ENCODE assay signal across 8 mouse cellular contexts in the genomic region with DNA sequence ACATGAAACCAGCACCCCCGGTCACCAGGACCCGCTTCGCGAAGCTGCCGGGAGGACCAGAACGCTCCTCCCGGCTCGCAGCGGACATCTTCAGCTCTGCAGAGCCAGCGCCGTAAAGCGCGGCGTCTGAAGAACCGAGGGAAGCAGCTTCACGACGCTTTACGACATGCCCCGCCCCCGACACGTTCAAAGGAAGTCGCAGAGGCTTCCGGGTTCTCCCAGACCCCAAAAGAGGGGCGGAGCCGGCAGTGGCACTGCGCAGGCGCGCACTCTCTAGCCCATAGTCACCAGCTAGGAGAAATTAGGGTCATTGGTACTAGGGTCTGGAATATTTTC. TPM values are rescaled to one million over a fixed set of nuclear protein-coding genes. Genes with fewer than 3 reads are reported as not detected.
A peak's percentile ranks its signal among the peaks of the same experiment; 100 is the strongest.
DNase-seq lines count a peak whose midpoint lies in the region; ATAC-seq and TF ChIP-seq lines count a peak whose summit lies in the region.

A gene (minus strand): TSS at position 114 of the 336 bp plus-strand sequence.

- TF ChIP-seq EP300 in CH12.LX (IDR thresholded peaks at IDR 0.05; ENCODE audit: low read length) = no peak

- peak; percentile 100 for DNase-seq in CH12.LX (ENCODE audit: extremely low read depth)
- peak; percentile 99 for DNase-seq in c-Kit-positive CD71-positive TER-119-negative erythroid progenitor cells, embryonic 14.5 days (ENCODE audit: low read depth)
- peak; percentile 98 for DNase-seq in forebrain, embryonic 11.5 days (ENCODE audit: low spot score)
- peak; percentile 100 for DNase-seq in kidney, postnatal 36 days
- peak; percentile 99 for DNase-seq in telencephalon, adult 2 months (ENCODE audit: low read depth, low spot score)

- peak within 1 kb of the TSS; percentile 90 for H3K9ac ChIP-seq in CH12.LX (ENCODE audit: insufficient read depth, low read depth)
- peak within 1 kb of the TSS; percentile 74 for H3K9ac ChIP-seq in forebrain, embryonic 11.5 days (ENCODE audit: low read length)
- H3K9ac ChIP-seq in heart, embryonic 16.5 days (ENCODE audit: low read length) = peak within 1 kb of the TSS; percentile 92
- H3K9ac ChIP-seq in liver, embryonic 15.5 days = peak within 1 kb of the TSS; percentile 65
- H3K9ac ChIP-seq in neural tube, embryonic 12.5 days = peak within 1 kb of the TSS; percentile 76

- dilution Hi-C loops in CH12.LX (cut with MboI; ENCODE audit: extremely low pct_ligation_motif_present, extremely low pct_unique_long_range_greater_than_20kb, low sequenced_read_pairs) = no loop called here

- peak within 1 kb of the TSS; percentile 86 to 99 (median 93) for H3K4me3 ChIP-seq in CH12.LX (replicated peaks in 1 of 3; ENCODE audit: low read depth in 2 of 3, low read length in 2 of 3, poor library complexity in 1 of 3)
- H3K4me3 ChIP-seq in forebrain, embryonic 11.5 days (ENCODE audit: low read depth, low read length) = peak within 1 kb of the TSS; percentile 61
- H3K4me3 ChIP-seq in heart, embryonic 16.5 days (ENCODE audit: low read length) = peak within 1 kb of the TSS; percentile 89
- peak within 1 kb of the TSS; percentile 76 for H3K4me3 ChIP-seq in liver, embryonic 15.5 days (replicated peaks)
- peak within 1 kb of the TSS; percentile 69 for H3K4me3 ChIP-seq in neural tube, embryonic 12.5 days

- WGBS in forebrain, embryonic 11.5 days = under 1% methylated on average over 28 of the region's 28 CpGs
- under 1% methylated on average over 28 of the region's 28 CpGs for WGBS in heart, embryonic 16.5 days
- under 1% methylated on average over 28 of the region's 28 CpGs for WGBS in liver, embryonic 15.5 days (ENCODE audit: insufficient replicate concordance)
- under 1% methylated on average over 28 of the region's 28 CpGs for WGBS in neural tube, embryonic 12.5 days

- peaks cover 13% of the 10 kb centered on the region for H3K79me2 ChIP-seq in CH12.LX (replicated peaks; ENCODE audit: control insufficient read depth, extremely low read depth, insufficient read depth, poor library complexity, severe bottlenecking)

- peaks cover 9% of the 10 kb centered on the region for H3K9me3 ChIP-seq in CH12.LX (replicated peaks; ENCODE audit: low read length)
- no peaks in the 10 kb centered on the region for H3K9me3 ChIP-seq in forebrain, embryonic 11.5 days (ENCODE audit: control insufficient read depth, low read length)
- H3K9me3 ChIP-seq in heart, embryonic 16.5 days (replicated peaks; ENCODE audit: control insufficient read depth, low read length) = no peaks in the 10 kb centered on the region
- no peaks in the 10 kb centered on the region for H3K9me3 ChIP-seq in liver, embryonic 15.5 days (replicated peaks)
- no peaks in the 10 kb centered on the region for H3K9me3 ChIP-seq in neural tube, embryonic 12.5 days

- ATAC-seq in forebrain, embryonic 11.5 days (replicated peaks; ENCODE audit: low FRiP score) = peak; percentile 78
- peak; percentile 78 for ATAC-seq in heart, embryonic 16.5 days (replicated peaks; ENCODE audit: extremely low read depth, insufficient read depth, low FRiP score)
- ATAC-seq in liver, embryonic 15.5 days (ENCODE audit: insufficient read depth) = peak; percentile 63
- ATAC-seq in neural tube, embryonic 12.5 days (ENCODE audit: low FRiP score, low read depth) = peak; percentile 80

- TF ChIP-seq RAD21 in CH12.LX (IDR thresholded peaks at IDR 0.05; ENCODE audit: low read depth, low read length) = no peak

- peaks cover 11 to 27% of the 10 kb centered on the region in 2 experiments for H3K36me3 ChIP-seq in CH12.LX (replicated peaks in 1 of 2; ENCODE audit: control insufficient read depth in 1 of 2, insufficient read depth in 1 of 2, low read length in 1 of 2)
- H3K36me3 ChIP-seq in forebrain, embryonic 11.5 days (ENCODE audit: control insufficient read depth, insufficient read depth, low read length) = no peaks in the 10 kb centered on the region
- H3K36me3 ChIP-seq in heart, embryonic 16.5 days (ENCODE audit: control insufficient read depth, insufficient read depth) = peaks cover 6% of the 10 kb centered on the region
- peaks cover 16% of the 10 kb centered on the region for H3K36me3 ChIP-seq in liver, embryonic 15.5 days (replicated peaks)
- peaks cover 15% of the 10 kb centered on the region for H3K36me3 ChIP-seq in neural tube, embryonic 12.5 days

- H3K27me3 ChIP-seq in CH12.LX (replicated peaks) = peaks cover 2% of the 10 kb centered on the region
- H3K27me3 ChIP-seq in forebrain, embryonic 11.5 days (ENCODE audit: control insufficient read depth, insufficient read depth, low read length) = no peaks in the 10 kb centered on the region
- no peaks in the 10 kb centered on the region for H3K27me3 ChIP-seq in heart, embryonic 16.5 days (ENCODE audit: control insufficient read depth, insufficient read depth, low read length)
- no peaks in the 10 kb centered on the region for H3K27me3 ChIP-seq in liver, embryonic 15.5 days
- H3K27me3 ChIP-seq in neural tube, embryonic 12.5 days (replicated peaks) = no peaks in the 10 kb centered on the region

- peaks cover 7 to 24% of the 10 kb centered on the region in 2 experiments for H3K4me1 ChIP-seq in CH12.LX (ENCODE audit: control insufficient read depth in 1 of 2, insufficient read depth in 2 of 2)
- H3K4me1 ChIP-seq in forebrain, embryonic 11.5 days (replicated peaks; ENCODE audit: control insufficient read depth, insufficient read depth, low read length) = peaks cover 10% of the 10 kb centered on the region
- H3K4me1 ChIP-seq in heart, embryonic 16.5 days (ENCODE audit: control insufficient read depth, insufficient read depth, low read length) = peaks cover 15% of the 10 kb centered on the region
- peaks cover 44% of the 10 kb centered on the region for H3K4me1 ChIP-seq in liver, embryonic 15.5 days (replicated peaks)
- H3K4me1 ChIP-seq in neural tube, embryonic 12.5 days = peaks cover 10% of the 10 kb centered on the region

- no peak for TF ChIP-seq CTCF in CH12.LX (conservative IDR thresholded peaks at IDR 0.05 in 1 of 2, IDR thresholded peaks at IDR 0.05 in 1 of 2; ENCODE audit: low read depth in 2 of 2, low read length in 2 of 2)

- H3K27ac ChIP-seq in CH12.LX (ENCODE audit: insufficient read depth, low read depth) = 0 out of 2 replicates have a peak within 1 kb of the TSS, but pooled peaks have one; percentile 9
- no peak within 1 kb of the TSS for H3K27ac ChIP-seq in forebrain, embryonic 11.5 days (ENCODE audit: low read depth, low read length)
- peak within 1 kb of the TSS; percentile 62 for H3K27ac ChIP-seq in heart, embryonic 16.5 days (ENCODE audit: low read length)
- H3K27ac ChIP-seq in liver, embryonic 15.5 days (replicated peaks) = no peak within 1 kb of the TSS; the same call in 1 of the 2 replicates
- no peak within 1 kb of the TSS for H3K27ac ChIP-seq in neural tube, embryonic 12.5 days

- H3K4me2 ChIP-seq in CH12.LX (ENCODE audit: insufficient read depth, low read depth, poor library complexity, severe bottlenecking) = peak within 1 kb of the TSS; percentile 99
- H3K4me2 ChIP-seq in forebrain, embryonic 11.5 days (ENCODE audit: low read depth, low read length, severe bottlenecking) = peak within 1 kb of the TSS; percentile 72
- H3K4me2 ChIP-seq in heart, embryonic 16.5 days (ENCODE audit: low read depth, low read length) = peak within 1 kb of the TSS; percentile 96
- H3K4me2 ChIP-seq in liver, embryonic 15.5 days = peak within 1 kb of the TSS; percentile 72
- peak within 1 kb of the TSS; percentile 93 for H3K4me2 ChIP-seq in neural tube, embryonic 12.5 days (replicated peaks)

- TF ChIP-seq POLR2A in CH12.LX (IDR thresholded peaks at IDR 0.05; ENCODE audit: low read depth, low read length) = peak; percentile 97

- in situ Hi-C loops in CH12.LX (cut with MboI; ENCODE audit: low pct_ligation_motif_present, low pct_unique_long_range_greater_than_20kb, low sequenced_read_pairs) = loop anchor here (10.0 kb wide), 1 partner anchor 98 kb away; no protein-coding TSS in a partner anchor

TF ChIP-seq in CH12.LX, 34 proteins besides CTCF, POLR2A, EP300 and RAD21 (continues in another document):
- TF ChIP-seq PAX5 (IDR thresholded peaks at IDR 0.05; ENCODE audit: low read length) = no peak
- TF ChIP-seq E2F4 (IDR thresholded peaks at IDR 0.05; ENCODE audit: insufficient replicate concordance, low read depth, low read length) = peak; percentile 50; the same call in 1 of the 2 replicates
- peak; percentile 85; the same call in 1 of the 2 replicates for TF ChIP-seq POLR2AphosphoS2 (IDR thresholded peaks at IDR 0.05; ENCODE audit: low read depth, low read length)
- peak; percentile 96 for TF ChIP-seq TBP (conservative IDR thresholded peaks at IDR 0.05; ENCODE audit: low read depth, low read length)
- TF ChIP-seq UBTF (IDR thresholded peaks at IDR 0.05; ENCODE audit: low read depth, low read length) = no peak
- TF ChIP-seq JUND (conservative IDR thresholded peaks at IDR 0.05; ENCODE audit: low read depth, low read length) = no peak
- no peak for TF ChIP-seq JUN (IDR thresholded peaks at IDR 0.05; ENCODE audit: insufficient read depth, low read depth, low read length)
- TF ChIP-seq ZC3H11A (IDR thresholded peaks at IDR 0.05; ENCODE audit: low read depth, low read length) = no peak
- TF ChIP-seq GABPA (IDR thresholded peaks at IDR 0.05; ENCODE audit: insufficient replicate concordance, low read depth, low read length) = peak; percentile 37; the same call in 1 of the 2 replicates
- TF ChIP-seq NELFE (IDR thresholded peaks at IDR 0.05; ENCODE audit: low read depth, low read length) = peak; percentile 96
- TF ChIP-seq MAZ (IDR thresholded peaks at IDR 0.05; ENCODE audit: low read depth, low read length) = peak; percentile 73; the same call in 1 of the 2 replicates
- TF ChIP-seq IRF4 (IDR thresholded peaks at IDR 0.05; ENCODE audit: low read depth, low read length) = 0 out of 2 replicates have a peak, but pooled peaks have one; percentile 56
- TF ChIP-seq USF1 (IDR thresholded peaks at IDR 0.05; ENCODE audit: low read depth, low read length) = no peak
- no peak; the same call in 1 of the 2 replicates for TF ChIP-seq SIN3A (IDR thresholded peaks at IDR 0.05; ENCODE audit: low read length)
- peak; percentile 92 for TF ChIP-seq NRF1 (IDR thresholded peaks at IDR 0.05; ENCODE audit: low read depth, low read length)
- peak; percentile 30; the same call in 1 of the 2 replicates for TF ChIP-seq MXI1 (IDR thresholded peaks at IDR 0.05; ENCODE audit: low read depth, low read length)
- TF ChIP-seq TCF12 (IDR thresholded peaks at IDR 0.05; ENCODE audit: low read depth, low read length) = peak; percentile 98
- no peak for TF ChIP-seq SMC3 (IDR thresholded peaks at IDR 0.05; ENCODE audit: low read depth, low read length)

RNA-seq across cellular contexts. Expression of the gene that starts here (rescaled TPM):
- 19.5 and 20.7 TPM in 2 replicates for total RNA-seq in CH12.LX (2012; rRNA removed)
- total RNA-seq in CH12.LX (2014; rRNA removed) = 29.3 and 29.4 TPM in 2 replicates
- polyA plus RNA-seq in CH12.LX (2012; ENCODE audit: insufficient read length, low read depth) = 18.6 and 21.0 TPM in 2 replicates
- 27.6 and 30.3 TPM in 2 replicates for polyA plus RNA-seq in forebrain, embryonic 11.5 days (2014; fragmentation: Nextera tagmentation; extraction: Ambion mirVana)
- polyA plus RNA-seq in heart, embryonic 16.5 days (2015; fragmentation: Nextera tagmentation; extraction: Ambion mirVana) = 27.3 and 31.2 TPM in 2 replicates
- 13.3 and 13.5 TPM in 2 replicates for polyA plus RNA-seq in liver, embryonic 15.5 days (2015; fragmentation: Nextera tagmentation; extraction: Ambion mirVana)
- polyA plus RNA-seq in neural tube, embryonic 12.5 days (2016; fragmentation: Nextera tagmentation; extraction: Ambion mirVana) = 26.3 and 27.8 TPM in 2 replicates

Comparison
In these comparisons a context has a peak if more than half of its experiments do, and no peak if none do; other contexts are left out.
1. H3K27ac ChIP-seq: peak in CH12.LX (single experiment) and heart, embryonic 16.5 days (single experiment); none in forebrain, embryonic 11.5 days (single experiment), liver, embryonic 15.5 days (single experiment) and neural tube, embryonic 12.5 days (single experiment).
2. Peak in every context shown above with its lines, with median percentiles within 50 percentile points of each other: DNase-seq, H3K4me2 ChIP-seq, H3K4me3 ChIP-seq, H3K9ac ChIP-seq and ATAC-seq.